Mouse (Mus musculus) MEL (cell line): ENCODE measurements around the gene Maml1. TPM values are rescaled to one million over a fixed set of nuclear protein-coding genes. Genes with fewer than 3 reads are reported as not detected.

Source experiments
- DNase-seq: peaks from one replicate; pipeline ENCODE4 v3.0.0; 2011; ENCODE audit warnings: low read depth, low spot score
- H3K27ac ChIP-seq: 2 replicates; pipeline ENCODE4 v1.5.1; 2012; ENCODE audit warnings: low read depth, mild to moderate bottlenecking, control low read depth, low read length, moderate library complexity; ENCODE audit not compliant: control insufficient read depth
- H3K27me3 ChIP-seq, 2 experiments: fragments of 150-350 bp in 1 of 2; sonication (generic) in 1 of 2; 2 replicates each; pipeline ENCODE4 v1.6.1; 2012; ENCODE audit warnings: low read length in 2 of 2, mild to moderate bottlenecking in 2 of 2, improper control_type of control experiment in 1 of 2, moderate library complexity in 1 of 2; ENCODE audit not compliant: insufficient read depth in 2 of 2, control insufficient read depth in 1 of 2
- H3K36me3 ChIP-seq, 2 experiments: 2 replicates each; pipeline ENCODE4 v1.6.1; 2012 to 2014; ENCODE audit warnings: low read length in 2 of 2, improper control_type of control experiment in 1 of 2, inconsistent platforms in 1 of 2, mild to moderate bottlenecking in 1 of 2; ENCODE audit not compliant: insufficient read depth in 2 of 2, control insufficient read depth in 1 of 2
- H3K4me1 ChIP-seq, 2 experiments: fragments of 150-350 bp in 1 of 2; sonication (generic) in 1 of 2; 2 replicates each; pipeline ENCODE4 v1.6.1; 2012; ENCODE audit warnings: low read length in 2 of 2, improper control_type of control experiment in 1 of 2, mild to moderate bottlenecking in 1 of 2; ENCODE audit not compliant: insufficient read depth in 2 of 2, control insufficient read depth in 1 of 2
- H3K4me3 ChIP-seq, 2 experiments: fragments of 150-350 bp in 1 of 2; sonication (generic) in 1 of 2; 2 replicates each; pipeline ENCODE4 v1.5.1; 2012; ENCODE audit warnings: low read depth in 2 of 2, low read length in 2 of 2, mild to moderate bottlenecking in 2 of 2, moderate library complexity in 2 of 2, control low read depth in 1 of 2, improper control_type of control experiment in 1 of 2; ENCODE audit not compliant: control insufficient read depth in 1 of 2, insufficient read depth in 1 of 2
- H3K79me2 ChIP-seq: 2 replicates; pipeline ENCODE4 v1.6.1; 2012; ENCODE audit warnings: mild to moderate bottlenecking, low read length, moderate library complexity; ENCODE audit not compliant: control insufficient read depth, poor library complexity, insufficient read depth
- H3K9ac ChIP-seq: 2 replicates; pipeline ENCODE4 v1.6.1; 2012; ENCODE audit warnings: low read depth, mild to moderate bottlenecking, control low read depth, low read length, moderate library complexity; ENCODE audit not compliant: control insufficient read depth, poor library complexity, severe bottlenecking
- H3K9me3 ChIP-seq: fragments of 150-350 bp; sonication (generic); replicated peaks from 2 replicates; pipeline ENCODE4 v1.6.1; 2012; ENCODE audit warnings: mild to moderate bottlenecking, low read length, improper control_type of control experiment, moderate library complexity; ENCODE audit not compliant: insufficient read depth
- CHD1 ChIP-seq: IDR thresholded peaks from 2 replicates; pipeline ENCODE4 v1.6.1; 2012; ENCODE audit warnings: low read depth, mild to moderate bottlenecking, inconsistent platforms, low read length, improper control_type of control experiment
- CHD2 ChIP-seq: IDR thresholded peaks from 2 replicates; pipeline ENCODE4 v1.6.1; 2011; ENCODE audit warnings: low read length, improper control_type of control experiment
- CTCF ChIP-seq, 3 experiments: IDR thresholded peaks in 2 of 3; conservative IDR thresholded peaks in 1 of 3; 2 replicates each; pipeline ENCODE4 v1.5.1; 2011 to 2012; ENCODE audit warnings: low read length in 3 of 3, low read depth in 2 of 3, mild to moderate bottlenecking in 2 of 3, improper control_type of control experiment in 1 of 3, inconsistent platforms in 1 of 3, mixed read lengths in 1 of 3, moderate library complexity in 1 of 3; ENCODE audit not compliant: control insufficient read depth in 1 of 3, insufficient read depth in 1 of 3, poor library complexity in 1 of 3, severe bottlenecking in 1 of 3
- E2F4 ChIP-seq: IDR thresholded peaks from 2 replicates; pipeline ENCODE4 v1.6.1; 2011; ENCODE audit warnings: low read depth, low read length, improper control_type of control experiment, borderline replicate concordance
- ELF1 ChIP-seq: IDR thresholded peaks from 2 replicates; pipeline ENCODE4 v1.6.1; 2014; ENCODE audit warnings: low read depth, mild to moderate bottlenecking, inconsistent platforms, low read length, improper control_type of control experiment, moderate library complexity
- EP300 ChIP-seq, 2 experiments: IDR thresholded peaks; 2 replicates each; pipeline ENCODE4 v1.6.1; 2011; ENCODE audit warnings: improper control_type of control experiment in 2 of 2, low read length in 2 of 2, low read depth in 1 of 2, mild to moderate bottlenecking in 1 of 2
- GABPA ChIP-seq: IDR thresholded peaks from 2 replicates; pipeline ENCODE4 v1.6.1; 2012; ENCODE audit warnings: low read depth, mild to moderate bottlenecking, inconsistent platforms, low read length, improper control_type of control experiment, moderate library complexity
- GATA1 ChIP-seq: IDR thresholded peaks from 2 replicates; pipeline ENCODE4 v1.6.1; 2011; ENCODE audit warnings: low read depth, low read length, improper control_type of control experiment
- HCFC1 ChIP-seq: IDR thresholded peaks from 2 replicates; pipeline ENCODE4 v1.6.1; 2012; ENCODE audit warnings: low read depth, mild to moderate bottlenecking, inconsistent platforms, low read length, improper control_type of control experiment, moderate library complexity
- JUND ChIP-seq: IDR thresholded peaks from 2 replicates; pipeline ENCODE4 v1.6.1; 2011; ENCODE audit warnings: low read depth, mild to moderate bottlenecking, improper control_type of control experiment, low read length
- KAT2A ChIP-seq: conservative IDR thresholded peaks from 2 replicates; pipeline ENCODE4 v1.6.1; 2012; ENCODE audit warnings: low read depth, low read length, improper control_type of control experiment, inconsistent platforms
- MAX ChIP-seq: IDR thresholded peaks from 2 replicates; pipeline ENCODE4 v1.6.1; 2011; ENCODE audit warnings: low read length, improper control_type of control experiment
- MEF2A ChIP-seq: IDR thresholded peaks from 2 replicates; pipeline ENCODE4 v1.6.1; 2014; ENCODE audit warnings: low read depth, mild to moderate bottlenecking, inconsistent platforms, low read length, improper control_type of control experiment; ENCODE audit not compliant: poor library complexity, insufficient replicate concordance, severe bottlenecking; ENCODE audit errors: extremely low read depth
- MYC ChIP-seq: IDR thresholded peaks from 2 replicates; pipeline ENCODE4 v1.6.1; 2011; ENCODE audit warnings: low read depth, mild to moderate bottlenecking, low read length, improper control_type of control experiment, moderate library complexity
- NELFE ChIP-seq: IDR thresholded peaks from 2 replicates; pipeline ENCODE4 v1.6.1; 2011; ENCODE audit warnings: low read depth, low read length, improper control_type of control experiment
- POLR2AphosphoS2 ChIP-seq: IDR thresholded peaks from 2 replicates; pipeline ENCODE4 v1.6.1; 2011; ENCODE audit warnings: low read length, improper control_type of control experiment
- POLR2AphosphoS5 ChIP-seq: IDR thresholded peaks from 2 replicates; pipeline ENCODE4 v1.6.1; 2012; ENCODE audit warnings: low read depth, borderline replicate concordance, mild to moderate bottlenecking, inconsistent platforms, low read length, moderate library complexity, mixed read lengths
- RAD21 ChIP-seq: IDR thresholded peaks from 2 replicates; pipeline ENCODE4 v1.6.1; 2011; ENCODE audit warnings: mild to moderate bottlenecking, low read depth, low read length, improper control_type of control experiment
- RCOR1 ChIP-seq: IDR thresholded peaks from 2 replicates; pipeline ENCODE4 v1.6.1; 2012; ENCODE audit warnings: low read depth, mild to moderate bottlenecking, inconsistent platforms, low read length, improper control_type of control experiment
- SIN3A ChIP-seq: IDR thresholded peaks from 2 replicates; pipeline ENCODE4 v1.6.1; 2012; ENCODE audit warnings: low read length, improper control_type of control experiment, inconsistent platforms
- TAL1 ChIP-seq: IDR thresholded peaks from 2 replicates; pipeline ENCODE4 v1.6.1; 2012; ENCODE audit warnings: mild to moderate bottlenecking, inconsistent platforms, low read length, moderate library complexity, mixed read lengths
- TBP ChIP-seq: IDR thresholded peaks from 2 replicates; pipeline ENCODE4 v1.8.0; 2011; ENCODE audit warnings: low read depth, low read length, improper control_type of control experiment
- TCF12 ChIP-seq: IDR thresholded peaks from 2 replicates; pipeline ENCODE4 v1.6.1; 2014; ENCODE audit warnings: low read depth, mild to moderate bottlenecking, inconsistent platforms, low read length, improper control_type of control experiment, moderate library complexity
- UBTF ChIP-seq: IDR thresholded peaks from 2 replicates; pipeline ENCODE4 v1.6.1; 2012; ENCODE audit warnings: low read depth, mild to moderate bottlenecking, inconsistent platforms, low read length, improper control_type of control experiment, moderate library complexity, borderline replicate concordance; ENCODE audit not compliant: insufficient read depth
- USF2 ChIP-seq, 2 experiments: IDR thresholded peaks; 2 replicates each; pipeline ENCODE4 v1.6.1; 2011 to 2012; ENCODE audit warnings: improper control_type of control experiment in 2 of 2, low read length in 2 of 2, borderline replicate concordance in 1 of 2, inconsistent platforms in 1 of 2, low read depth in 1 of 2, mild to moderate bottlenecking in 1 of 2; ENCODE audit not compliant: insufficient read depth in 1 of 2
- ZMIZ1 ChIP-seq: IDR thresholded peaks from 2 replicates; pipeline ENCODE4 v1.6.1; 2012; ENCODE audit warnings: low read depth, mild to moderate bottlenecking, inconsistent platforms, low read length, improper control_type of control experiment, moderate library complexity
- ZNF384 ChIP-seq: IDR thresholded peaks from 2 replicates; pipeline ENCODE4 v1.6.1; 2012; ENCODE audit warnings: low read depth, mild to moderate bottlenecking, inconsistent platforms, low read length, improper control_type of control experiment
- polyA plus RNA-seq, 2 experiments: library from polyadenylated mRNA; stranded (reverse) in 1 of 2; unstranded in 1 of 2; fragments of >175 nt in 1 of 2; fragments of >200 nt in 1 of 2; gene quantifications; 2 replicates each; pipeline versions ENCODE4 v1.2.1 to v1.2.4; 2012; ENCODE audit warnings: low replicate concordance in 2 of 2, low read depth in 1 of 2; ENCODE audit not compliant: insufficient read length in 2 of 2, insufficient read depth in 1 of 2, missing spikeins in 1 of 2
- total RNA-seq: library from RNA; depleted of rRNA; stranded (reverse); fragments of 300-350 nt; gene quantifications from 2 replicates; pipeline ENCODE4 v1.2.3, GENCODE M21; 2012

The Maml1 gene
- total and polyA plus RNA-seq, 3 experiments: 3.8 to 12.6 TPM; not detected in 1

- TF ChIP-seq EP300 (IDR thresholded peaks at IDR 0.05; ENCODE audit: low read depth in 1 of 2, low read length in 2 of 2) (peak; percentile 51 to 86), HCFC1 (peak; percentile 34), E2F4 (peak; percentile 57; the same call in 1 of the 2 replicates), RAD21 (peak; percentile 13), UBTF (peak; percentile 85), GATA1 (peak; percentile 85), POLR2AphosphoS2 (peak; percentile 85; the same call in 1 of the 2 replicates), NELFE (peak; percentile 69), USF2 (IDR thresholded peaks at IDR 0.05; ENCODE audit: borderline replicate concordance in 1 of 2, insufficient read depth in 1 of 2, low read depth in 1 of 2, low read length in 2 of 2) (no peak), KAT2A (peak; percentile 14; the same call in 1 of the 2 replicates), ELF1 (peak; percentile 14; the same call in 1 of the 2 replicates), CHD1 (no peak; the same call in 1 of the 2 replicates), CTCF (IDR thresholded peaks at IDR 0.05 in 2 of 3, conservative IDR thresholded peaks at IDR 0.05 in 1 of 3; ENCODE audit: control insufficient read depth in 1 of 3, insufficient read depth in 1 of 3, low read depth in 2 of 3, low read length in 3 of 3, poor library complexity in 1 of 3, severe bottlenecking in 1 of 3) (peak in 2 of 3 experiments; percentile 32; a peak in 4 of 6 replicates), RCOR1 (peak; percentile 10; the same call in 1 of the 2 replicates)
- TF ChIP-seq, all 39 proteins: peak for 24
Observed at GRCm38 (mm10) chr11:50224671-50225530, 67.2 kb downstream of the Maml1 start (continued).

DNA sequence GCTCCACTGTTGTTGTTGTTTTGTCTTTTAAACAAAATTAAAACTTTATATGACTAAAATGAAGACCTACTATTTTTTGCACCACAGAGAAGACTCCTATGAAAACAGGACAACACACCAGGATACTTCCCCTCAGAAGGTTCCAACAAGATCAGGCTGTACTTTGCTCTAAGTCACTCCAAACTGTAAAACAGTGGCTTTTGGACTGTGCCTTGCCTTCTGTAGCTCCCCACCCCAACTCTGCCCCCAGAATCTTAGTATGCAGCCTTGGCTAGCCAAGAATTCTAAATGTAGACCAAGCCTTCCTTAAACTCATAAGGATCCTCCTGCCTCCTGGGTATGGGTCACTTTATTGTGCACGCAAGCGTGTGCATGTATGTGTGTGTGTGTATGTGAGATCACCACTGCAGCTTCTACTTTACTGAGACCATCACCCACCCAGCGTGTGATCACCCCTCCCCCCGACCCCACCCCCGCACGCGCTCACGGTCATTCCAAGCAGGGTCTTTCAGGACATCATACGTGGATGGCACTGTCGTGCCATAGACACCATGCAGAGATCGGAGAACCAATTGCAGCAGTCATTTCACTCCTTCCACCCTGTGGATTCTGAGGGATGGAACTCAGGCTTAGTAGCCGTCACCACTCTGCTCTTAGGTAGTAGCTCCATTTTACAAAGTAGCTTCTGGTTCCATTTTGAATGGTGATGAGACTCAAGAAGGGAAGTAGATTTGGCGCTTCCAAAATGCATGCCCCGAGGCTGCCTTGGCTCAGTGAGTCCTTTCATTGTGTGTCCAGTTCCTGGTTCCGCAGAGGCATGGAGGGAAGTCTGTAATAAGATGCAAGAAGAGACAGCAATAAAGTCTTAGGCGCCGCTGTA is 68.1 kb downstream of the Maml1 start:
- H3K4me1 ChIP-seq: peaks cover 11 to 23% of the 10 kb centered on the region in 2 experiments
- peaks cover 12% of the 10 kb centered on the region for H3K79me2 ChIP-seq
- H3K36me3 ChIP-seq: peaks cover 0 to 15% of the 10 kb centered on the region in 2 experiments; a peak in 2 of 4 replicates
- peak overlapping the region; percentile 84 for H3K27ac ChIP-seq
- H3K4me3 ChIP-seq: peak overlapping the region; percentile 81 to 91
- H3K9me3 ChIP-seq: no peaks in the 10 kb centered on the region
- TF ChIP-seq GATA1 (no peak), GABPA (no peak), POLR2AphosphoS5 (no peak; the same call in 1 of the 2 replicates), TBP (no peak), ZMIZ1 (0 out of 2 replicates have a peak, but pooled peaks have one; percentile 6), CHD2 (no peak), SIN3A (peak; percentile 37), RAD21 (no peak), HCFC1 (no peak), TAL1 (no peak), ZNF384 (no peak), MYC (peak; percentile 16; the same call in 1 of the 2 replicates), E2F4 (peak; percentile 63; the same call in 1 of the 2 replicates), TCF12 (no peak), EP300 (IDR thresholded peaks at IDR 0.05; ENCODE audit: low read depth in 1 of 2, low read length in 2 of 2) (0 out of 4 replicates have a peak, but pooled peaks of 1 of the 2 experiments have one; percentile 2), JUND (no peak), CTCF (IDR thresholded peaks at IDR 0.05 in 2 of 3, conservative IDR thresholded peaks at IDR 0.05 in 1 of 3; ENCODE audit: control insufficient read depth in 1 of 3, insufficient read depth in 1 of 3, low read depth in 2 of 3, low read length in 3 of 3, poor library complexity in 1 of 3, severe bottlenecking in 1 of 3) (no peak; a peak in 1 of 6 replicates), UBTF (no peak), MEF2A (no peak), ELF1 (peak; percentile 16; the same call in 1 of the 2 replicates), MAX (no peak), USF2 (IDR thresholded peaks at IDR 0.05; ENCODE audit: borderline replicate concordance in 1 of 2, insufficient read depth in 1 of 2, low read depth in 1 of 2, low read length in 2 of 2) (no peak)
- TF ChIP-seq, all 39 proteins: peak for 6
- no peaks in the 10 kb centered on the region for H3K27me3 ChIP-seq
- peak; percentile 84 for DNase-seq
- H3K9ac ChIP-seq: peak overlapping the region; percentile 87
